Mouse (Mus musculus) kidney, postnatal 0 days (tissue): ENCODE measurements around the gene Kctd6. TPM values are rescaled to one million over a fixed set of nuclear protein-coding genes. Genes with fewer than 3 reads are reported as not detected.
"Not testable (repeated sequence)": the region's sequence is repeated elsewhere in the genome, so short reads cannot be mapped to it uniquely, and the experiment has no call there.

ENCODE experiments used
- ATAC-seq: fragments of 200-750 bp; cut with Nextera tagmentation; replicated peaks from 2 replicates; pipeline ENCODE4 v1.8.0; 2017; ENCODE audit warnings: low read depth, moderate number of reproducible peaks, moderate TSS enrichment, moderate library complexity; ENCODE audit not compliant: low FRiP score
- DNase-seq: peaks from one replicate; pipeline ENCODE4 v3.0.0-alpha.2; 2016; ENCODE audit warnings: low spot score
- H3K27ac ChIP-seq: fragments of 300-500 bp; sonication (generic); 2 replicates; pipeline ENCODE4 v1.5.1; 2014; ENCODE audit warnings: mild to moderate bottlenecking
- H3K27me3 ChIP-seq: fragments of 300-500 bp; sonication (generic); 2 replicates; pipeline ENCODE4 v1.6.1; 2014; ENCODE audit warnings: low read length, mixed read lengths; ENCODE audit not compliant: insufficient read depth
- H3K36me3 ChIP-seq: fragments of 300-500 bp; sonication (generic); 2 replicates; pipeline ENCODE4 v1.6.1; 2014; ENCODE audit warnings: low read length, mixed read lengths; ENCODE audit not compliant: insufficient read depth
- H3K4me1 ChIP-seq: fragments of 300-500 bp; sonication (generic); replicated peaks from 2 replicates; pipeline ENCODE4 v1.6.1; 2014; ENCODE audit warnings: antibody characterized with exemption, low read length, mixed read lengths; ENCODE audit not compliant: insufficient read depth
- H3K4me2 ChIP-seq: fragments of 300-500 bp; sonication (generic); 2 replicates; pipeline ENCODE4 v1.6.1; 2014; ENCODE audit warnings: mild to moderate bottlenecking, low read length, moderate library complexity, mixed read lengths
- H3K4me3 ChIP-seq: fragments of 300-500 bp; sonication (generic); replicated peaks from 2 replicates; pipeline ENCODE4 v1.5.1; 2014; ENCODE audit warnings: low read depth, low read length
- H3K9ac ChIP-seq: fragments of 300-500 bp; sonication (generic); 2 replicates; pipeline ENCODE4 v1.6.1; 2014; ENCODE audit warnings: low read depth, low read length
- H3K9me3 ChIP-seq: fragments of 300-500 bp; sonication (generic); replicated peaks from 2 replicates; pipeline ENCODE4 v1.6.1; 2016; ENCODE audit warnings: low read length, inconsistent platforms, mixed read lengths
- CTCF ChIP-seq: IDR thresholded peaks from 2 replicates; pipeline ENCODE4 v1.5.1; 2016; ENCODE audit warnings: antibody characterized with exemption, low read depth, mild to moderate bottlenecking, moderate library complexity
- WGBS: fragments of 180-500 bp; shearing (Covaris S2); extraction: QIAGEN DNeasy Blood & Tissue Kit; methylation state at CpG from one replicate; pipeline ENCODE4 v1.1.7; 2014; 5-methylcytosine and 5-hydroxymethylcytosine counted together
- polyA plus RNA-seq: library from polyadenylated mRNA; unstranded; fragments of >200 nt; fragmentation: Nextera tagmentation; extraction: Ambion mirVana; gene quantifications from 2 replicates; pipeline ENCODE4 v1.2.1, GENCODE M21; 2015

The Kctd6 gene
- polyA plus RNA-seq, 1 experiment from 2014 or later: 34.1 TPM

DNA sequence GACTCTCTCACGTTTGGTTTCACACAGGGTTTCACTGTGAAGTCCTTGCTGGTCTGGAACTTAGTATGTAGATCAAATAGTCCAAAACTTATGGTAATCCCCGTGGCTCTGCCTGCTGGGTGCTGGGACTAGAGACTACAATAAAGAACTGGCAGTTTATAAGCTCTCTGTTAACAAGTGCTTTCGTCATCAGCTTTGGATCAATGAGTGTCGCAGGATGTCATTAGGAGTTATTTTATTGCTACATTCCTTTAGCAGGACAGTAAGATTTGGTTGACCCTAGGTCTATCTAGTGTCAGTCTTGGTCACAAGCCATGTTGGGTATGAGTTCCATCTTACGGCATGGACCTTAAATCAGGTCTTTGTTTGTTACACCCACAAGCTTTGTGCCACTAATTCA, 46.3 kb downstream of the Kctd6 start:
- TF ChIP-seq CTCF: no peak
- Histone ChIP-seq H3K36me3 (no peaks in the 10 kb centered on the region), H3K4me2 (no peak overlapping the region), H3K4me3 (no peak overlapping the region), H3K4me1 (no peaks in the 10 kb centered on the region), H3K27me3 (no peaks in the 10 kb centered on the region), H3K9ac (no peak overlapping the region), H3K27ac (no peak overlapping the region), H3K9me3 (no peaks in the 10 kb centered on the region)
- ATAC-seq (no peak), DNase-seq (no peak)
- 78% methylated on average over 5 of the region's 5 CpGs for WGBS

DNA sequence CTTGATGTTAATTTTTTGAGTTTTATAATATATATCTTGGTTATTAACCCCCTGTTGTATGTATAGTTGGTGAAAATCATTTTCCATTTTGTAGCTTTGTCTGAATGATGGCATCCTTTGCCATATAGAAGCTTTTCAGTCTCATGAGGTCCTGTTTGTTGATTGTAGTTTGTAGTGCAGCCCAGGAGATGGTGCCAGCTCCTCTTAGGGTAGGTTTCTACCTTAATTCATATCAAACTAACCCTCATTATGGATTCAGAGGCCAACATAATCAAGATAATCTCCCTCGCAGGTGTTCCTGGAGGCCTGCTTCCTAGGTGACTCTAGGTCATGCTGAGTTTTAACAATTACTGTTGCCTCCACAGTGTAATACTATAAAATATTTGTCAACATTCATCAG, 48.3 kb downstream of the Kctd6 start:
- H3K4me3 ChIP-seq: no peak overlapping the region
- H3K4me2 ChIP-seq: no peak overlapping the region
- no peak for DNase-seq
- no peak overlapping the region for H3K27ac ChIP-seq
- no peak overlapping the region for H3K9ac ChIP-seq
- H3K27me3 ChIP-seq: no peaks in the 10 kb centered on the region
- H3K36me3 ChIP-seq: no peaks in the 10 kb centered on the region
- H3K4me1 ChIP-seq: no peaks in the 10 kb centered on the region
- no peaks in the 10 kb centered on the region for H3K9me3 ChIP-seq
- no peak for ATAC-seq
- TF ChIP-seq CTCF: peak; percentile 57
- WGBS: 63% methylated on average over 1 of the region's 1 CpGs

DNA sequence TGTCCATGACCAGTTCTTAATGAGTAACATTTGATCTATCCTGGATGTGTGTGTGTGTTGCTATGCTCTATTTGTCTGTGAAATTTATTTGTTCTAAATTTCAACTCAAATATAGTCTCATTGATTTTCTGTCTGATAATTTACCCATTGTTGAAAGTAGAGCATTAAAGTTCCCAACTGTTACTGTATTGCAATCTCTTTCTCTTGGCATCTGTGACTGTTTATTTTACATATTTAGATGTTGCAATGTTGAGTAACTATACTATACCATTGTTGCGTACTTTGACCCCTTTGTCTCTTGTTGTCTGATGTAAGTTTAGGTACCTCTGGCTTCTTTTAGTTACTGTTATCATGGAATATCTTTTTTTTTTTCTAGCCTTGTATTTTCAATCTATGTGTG, 50.4 kb downstream of the Kctd6 start:
- no peak for ATAC-seq
- Histone ChIP-seq H3K27me3 (no peaks in the 10 kb centered on the region), H3K4me3 (no peak overlapping the region), H3K9ac (no peak overlapping the region), H3K9me3 (no peaks in the 10 kb centered on the region), H3K4me1 (no peaks in the 10 kb centered on the region), H3K4me2 (no peak overlapping the region), H3K36me3 (no peaks in the 10 kb centered on the region), H3K27ac (no peak overlapping the region)
- no peak for DNase-seq
- WGBS: 98% methylated on average over 1 of the region's 1 CpGs
- TF ChIP-seq CTCF: no peak

DNA sequence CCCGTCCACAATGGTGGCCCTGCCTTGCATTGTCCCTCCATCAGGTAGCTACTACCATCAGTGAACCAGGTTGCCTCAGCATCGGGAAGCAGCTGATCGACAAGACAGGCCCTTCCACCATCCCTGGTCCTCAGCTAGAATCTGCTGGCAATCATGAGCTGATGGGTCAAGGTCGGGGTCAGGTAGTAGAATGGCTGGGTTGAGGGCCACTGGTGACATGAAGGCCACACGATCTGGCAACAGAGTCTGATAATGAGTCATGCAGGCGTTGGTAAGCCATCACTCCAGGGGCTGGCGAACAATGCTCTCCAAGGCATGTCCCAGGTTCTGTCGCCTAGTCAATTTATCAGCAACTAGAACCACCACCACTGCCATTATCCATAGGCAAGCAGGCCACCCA, 57.3 kb downstream of the Kctd6 start:
- not testable (repeated sequence) for ATAC-seq, H3K4me3 ChIP-seq, H3K27ac ChIP-seq, H3K4me1 ChIP-seq, DNase-seq, H3K9ac ChIP-seq, H3K36me3 ChIP-seq, H3K9me3 ChIP-seq, H3K27me3 ChIP-seq, H3K4me2 ChIP-seq
- WGBS: 86% methylated on average over 8 of the region's 8 CpGs

Other genes with a start within 250 kb of the Kctd6 start
- 0.25 and 0.26 TPM in 2 replicates for gene Dnase1l3, start 219.6 kb upstream of the Kctd6 start, polyA plus RNA-seq
- 41.6 and 42.9 TPM in 2 replicates for gene Abhd6, start 211.2 kb upstream of the Kctd6 start, polyA plus RNA-seq
- 58.9 and 61.8 TPM in 2 replicates for gene Rpp14, start 133.8 kb upstream of the Kctd6 start, polyA plus RNA-seq
- gene Pxk, start 115.9 kb upstream of the Kctd6 start, polyA plus RNA-seq: 39.4 and 41.7 TPM in 2 replicates
- 318 and 322 TPM in 2 replicates for gene Pdhb, start 41.1 kb upstream of the Kctd6 start, polyA plus RNA-seq
- 6.2 and 7.1 TPM in 2 replicates for gene Acox2, start 45.2 kb downstream of the Kctd6 start, polyA plus RNA-seq
- gene Fam107a, start 103.9 kb downstream of the Kctd6 start, polyA plus RNA-seq: 8.0 and 8.2 TPM in 2 replicates
- 2.2 and 4.3 TPM in 2 replicates for gene Oit1, start 164.6 kb downstream of the Kctd6 start, polyA plus RNA-seq